Mouse (Mus musculus) MEL (cell line): ENCODE measurements around the gene Gchfr.

Experiments
- BHLHE40 ChIP-seq: IDR thresholded peaks from 2 replicates; pipeline ENCODE4 v1.6.1; 2012; ENCODE audit warnings: low read depth, mild to moderate bottlenecking, inconsistent platforms, low read length, improper control_type of control experiment, borderline replicate concordance
- EP300 ChIP-seq, 2 experiments: IDR thresholded peaks; 2 replicates each; pipeline ENCODE4 v1.6.1; 2011; ENCODE audit warnings: improper control_type of control experiment in 2 of 2, low read length in 2 of 2, low read depth in 1 of 2, mild to moderate bottlenecking in 1 of 2
- ETS1 ChIP-seq: IDR thresholded peaks from 2 replicates; pipeline ENCODE4 v1.6.1; 2012; ENCODE audit warnings: low read depth, mild to moderate bottlenecking, inconsistent platforms, low read length, improper control_type of control experiment, moderate library complexity
- JUND ChIP-seq: IDR thresholded peaks from 2 replicates; pipeline ENCODE4 v1.6.1; 2011; ENCODE audit warnings: low read depth, mild to moderate bottlenecking, improper control_type of control experiment, low read length
- MYB ChIP-seq: IDR thresholded peaks from 2 replicates; pipeline ENCODE4 v1.6.1; 2011; ENCODE audit warnings: mild to moderate bottlenecking, low read depth, low read length, improper control_type of control experiment
- POLR2A ChIP-seq, 2 experiments: IDR thresholded peaks; 2 replicates each; pipeline ENCODE4 v1.6.1; 2011 to 2012; ENCODE audit warnings: low read length in 2 of 2, mild to moderate bottlenecking in 2 of 2, control low read depth in 1 of 2, improper control_type of control experiment in 1 of 2, low read depth in 1 of 2, moderate library complexity in 1 of 2; ENCODE audit not compliant: control insufficient read depth in 1 of 2, insufficient read depth in 1 of 2, poor library complexity in 1 of 2
- POLR2AphosphoS5 ChIP-seq: IDR thresholded peaks from 2 replicates; pipeline ENCODE4 v1.6.1; 2012; ENCODE audit warnings: low read depth, borderline replicate concordance, mild to moderate bottlenecking, inconsistent platforms, low read length, moderate library complexity, mixed read lengths
- SIN3A ChIP-seq: IDR thresholded peaks from 2 replicates; pipeline ENCODE4 v1.6.1; 2012; ENCODE audit warnings: low read length, improper control_type of control experiment, inconsistent platforms
- SMC3 ChIP-seq: IDR thresholded peaks from 2 replicates; pipeline ENCODE4 v1.6.1; 2011; ENCODE audit warnings: low read depth, low read length, improper control_type of control experiment
- TCF12 ChIP-seq: IDR thresholded peaks from 2 replicates; pipeline ENCODE4 v1.6.1; 2014; ENCODE audit warnings: low read depth, mild to moderate bottlenecking, inconsistent platforms, low read length, improper control_type of control experiment, moderate library complexity
- UBTF ChIP-seq: IDR thresholded peaks from 2 replicates; pipeline ENCODE4 v1.6.1; 2012; ENCODE audit warnings: low read depth, mild to moderate bottlenecking, inconsistent platforms, low read length, improper control_type of control experiment, moderate library complexity, borderline replicate concordance; ENCODE audit not compliant: insufficient read depth
- USF2 ChIP-seq, 2 experiments: IDR thresholded peaks; 2 replicates each; pipeline ENCODE4 v1.6.1; 2011 to 2012; ENCODE audit warnings: improper control_type of control experiment in 2 of 2, low read length in 2 of 2, borderline replicate concordance in 1 of 2, inconsistent platforms in 1 of 2, low read depth in 1 of 2, mild to moderate bottlenecking in 1 of 2; ENCODE audit not compliant: insufficient read depth in 1 of 2

GRCm38 (mm10) chr2:119146435-119146834 is 21.1 kb upstream of the Gchfr start:
- TF ChIP-seq MYB, result no peak
- TF ChIP-seq EP300 (IDR thresholded peaks at IDR 0.05; ENCODE audit: low read depth in 1 of 2, low read length in 2 of 2), result no peak
- TF ChIP-seq TCF12, result no peak
- TF ChIP-seq ETS1, result no peak
- TF ChIP-seq SMC3, result no peak
- TF ChIP-seq POLR2A (IDR thresholded peaks at IDR 0.05; ENCODE audit: control insufficient read depth in 1 of 2, insufficient read depth in 1 of 2, low read depth in 1 of 2, low read length in 2 of 2, poor library complexity in 1 of 2), result no peak
- no peak for TF ChIP-seq BHLHE40
- no peak for TF ChIP-seq USF2 (IDR thresholded peaks at IDR 0.05; ENCODE audit: borderline replicate concordance in 1 of 2, insufficient read depth in 1 of 2, low read depth in 1 of 2, low read length in 2 of 2)
- TF ChIP-seq SIN3A, result no peak
- no peak for TF ChIP-seq POLR2AphosphoS5
- TF ChIP-seq UBTF, result no peak
- no peak for TF ChIP-seq JUND
